Mouse (Mus musculus): Measurements from ENCODE around the gene Duxbl3. TPM values are rescaled to one million over a fixed set of nuclear protein-coding genes. Genes with fewer than 3 reads are reported as not detected.

Duxbl3 gene
- polyA plus RNA-seq, 1 experiment from 2014 or later = not detected

DNA sequence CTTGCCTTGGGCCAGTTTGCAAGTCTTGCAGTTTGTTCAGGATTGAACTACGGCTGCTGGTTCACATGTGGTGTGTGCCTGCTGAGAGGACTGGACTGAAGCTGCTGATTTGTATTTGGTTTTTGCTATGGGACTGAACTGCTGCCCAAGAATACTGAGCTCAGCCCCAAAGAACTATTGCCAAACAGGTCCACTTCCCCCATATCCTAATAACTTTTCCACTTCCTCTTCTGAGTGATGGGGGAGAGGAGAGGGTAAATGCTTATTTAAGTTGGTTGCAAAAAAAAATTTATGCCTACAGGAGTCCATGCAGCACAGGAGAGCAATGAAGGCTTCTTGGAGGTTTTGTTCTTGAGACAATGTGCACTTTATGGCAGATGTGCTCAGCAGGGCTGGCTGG is 51.7 kb downstream of the Duxbl3 start:
- DNase-seq (no peak), ATAC-seq (ENCODE audit: low read depth) (no peak)
- Histone ChIP-seq H3K27ac (no peak overlapping the region), H3K9me3 (replicated peaks) (no peaks in the 10 kb centered on the region), H3K4me2 (no peak overlapping the region), H3K4me3 (replicated peaks) (no peak overlapping the region), H3K9ac (no peak overlapping the region), H3K36me3 (no peaks in the 10 kb centered on the region), H3K27me3 (no peaks in the 10 kb centered on the region), H3K4me1 (replicated peaks) (no peaks in the 10 kb centered on the region)
- WGBS (ENCODE audit: insufficient replicate concordance) = 35% methylated on average over 1 of the region's 1 CpGs

DNA sequence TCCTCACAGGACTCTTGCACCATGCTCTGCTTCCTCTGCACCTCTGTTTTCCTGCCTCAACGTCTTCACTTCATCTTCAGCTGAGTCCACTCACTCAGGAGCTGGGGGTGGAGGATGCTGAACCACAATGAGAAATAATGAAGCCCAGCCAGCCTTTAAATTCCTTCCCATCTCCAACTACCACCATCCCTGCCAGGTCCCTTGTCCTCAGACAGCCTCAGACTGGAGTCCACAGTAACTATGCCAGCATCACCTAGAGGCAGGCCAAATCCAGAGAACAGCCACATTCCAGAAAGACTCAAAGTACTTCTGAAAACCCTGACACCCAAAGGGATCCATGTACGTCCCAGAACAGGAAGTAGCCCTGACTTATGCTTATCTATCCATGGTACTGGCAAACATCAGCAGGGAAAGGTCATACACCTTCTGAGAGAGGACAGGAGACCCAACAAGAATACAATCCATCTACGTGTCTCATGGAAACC is 58.5 kb downstream of the Duxbl3 start:
- DNase-seq = no peak
- Histone ChIP-seq H3K4me2 (no peak overlapping the region), H3K9ac (no peak overlapping the region), H3K4me1 (replicated peaks) (no peaks in the 10 kb centered on the region), H3K4me3 (replicated peaks) (no peak overlapping the region), H3K9me3 (replicated peaks) (no peaks in the 10 kb centered on the region), H3K36me3 (no peaks in the 10 kb centered on the region), H3K27me3 (no peaks in the 10 kb centered on the region), H3K27ac (no peak overlapping the region)
- 23% methylated on average over 3 of the region's 3 CpGs for WGBS (ENCODE audit: insufficient replicate concordance)
- no peak for ATAC-seq (ENCODE audit: low read depth)

Other genes with a start within 250 kb of the Duxbl3 start
- 3.1 and 3.5 TPM in 2 replicates for gene Gm9780, start 215.3 kb upstream of the Duxbl3 start, polyA plus RNA-seq (2015; fragmentation: Nextera tagmentation; extraction: Ambion mirVana)
- 10.9 and 17.6 TPM in 2 replicates for gene Tmem254c, start 190.6 kb upstream of the Duxbl3 start, polyA plus RNA-seq (2015; fragmentation: Nextera tagmentation; extraction: Ambion mirVana)
- gene Cphx2, start 176.4 kb upstream of the Duxbl3 start, polyA plus RNA-seq (2015; fragmentation: Nextera tagmentation; extraction: Ambion mirVana) = not detected in 2 replicates
- gene Cphx3, start 175.7 kb upstream of the Duxbl3 start, polyA plus RNA-seq (2015; fragmentation: Nextera tagmentation; extraction: Ambion mirVana) = not detected in 2 replicates
- gene Duxbl2, start 139.6 kb upstream of the Duxbl3 start, polyA plus RNA-seq (2015; fragmentation: Nextera tagmentation; extraction: Ambion mirVana) = 0.06 and 0.12 TPM in 2 replicates
- 3.3 and 4.2 TPM in 2 replicates for gene Plac9b, start 75.5 kb upstream of the Duxbl3 start, polyA plus RNA-seq (2015; fragmentation: Nextera tagmentation; extraction: Ambion mirVana)
- gene Tmem254b, start 50.9 kb upstream of the Duxbl3 start, polyA plus RNA-seq (2015; fragmentation: Nextera tagmentation; extraction: Ambion mirVana) = 18.6 and 26.5 TPM in 2 replicates